Mouse (Mus musculus): ENCODE results near the gene Zfp568.

DNA sequence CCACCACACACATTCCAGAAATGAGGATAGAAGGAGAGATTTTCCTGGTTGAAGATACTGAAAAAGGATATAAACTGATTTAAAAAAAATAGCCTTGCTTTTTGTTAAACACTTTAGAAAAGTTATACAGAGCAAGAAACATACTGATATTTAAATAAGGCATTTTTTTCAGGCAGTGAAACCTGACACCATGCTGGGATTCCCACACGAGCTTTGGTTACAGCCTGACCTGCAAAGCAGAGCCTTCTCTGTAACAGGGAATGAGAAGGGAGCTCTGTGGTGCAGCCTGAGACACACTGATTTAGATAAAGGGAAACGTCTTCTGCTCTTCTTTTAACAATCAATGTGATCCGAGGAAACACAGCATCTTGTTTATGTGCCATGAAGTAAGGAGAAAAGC, 69.8 kb downstream of the Zfp568 start:
- no peak for TF ChIP-seq POLR2A (IDR thresholded peaks at IDR 0.05; ENCODE audit: insufficient read depth, low read depth, low read length)
- no peak for TF ChIP-seq CTCF (IDR thresholded peaks at IDR 0.05; ENCODE audit: insufficient read depth, low read depth, low read length)

Measured in olfactory bulb, adult 2 months (tissue).